Mouse (Mus musculus): ENCODE measurements around the gene Npas3. TPM values are rescaled to one million over a fixed set of nuclear protein-coding genes. Genes with fewer than 3 reads are reported as not detected.

Npas3 gene
- polyA plus RNA-seq, 1 experiment, result 0.04 TPM

- Histone ChIP-seq H3K36me3 (ENCODE audit: control insufficient read depth, insufficient read depth, low read length) (no peaks in the 10 kb centered on the region), H3K27me3 (ENCODE audit: control insufficient read depth, insufficient read depth, low read length) (peaks cover 6% of the 10 kb centered on the region; the same call in 1 of the 2 replicates), H3K27ac (ENCODE audit: control insufficient read depth, insufficient read depth, low read length) (no peak overlapping the region), H3K4me3 (ENCODE audit: control insufficient read depth, insufficient read depth, low read length) (no peak overlapping the region), H3K4me1 (replicated peaks; ENCODE audit: control insufficient read depth, insufficient read depth, low read length) (no peaks in the 10 kb centered on the region)
- 6% methylated on average over 28 of the region's 28 CpGs for WGBS
- TF ChIP-seq POLR2A (IDR thresholded peaks at IDR 0.05; ENCODE audit: control insufficient read depth, extremely low read depth, insufficient read depth, low read length, poor library complexity) (no peak), CTCF (IDR thresholded peaks at IDR 0.05; ENCODE audit: borderline replicate concordance, control insufficient read depth, extremely low read depth, insufficient read depth, low read length, poor library complexity) (no peak)
- DNase-seq, result no peak
These were observed 1.6 kb upstream of the Npas3 start for GRCm38 (mm10) chr12:53246581-53247490.

- H3K27me3 ChIP-seq (ENCODE audit: control insufficient read depth, insufficient read depth, low read length), result peaks cover 6% of the 10 kb centered on the region; the same call in 1 of the 2 replicates
- no peak overlapping the region for H3K4me3 ChIP-seq (ENCODE audit: control insufficient read depth, insufficient read depth, low read length)
- H3K4me1 ChIP-seq (replicated peaks; ENCODE audit: control insufficient read depth, insufficient read depth, low read length), result no peaks in the 10 kb centered on the region
- TF ChIP-seq CTCF (IDR thresholded peaks at IDR 0.05; ENCODE audit: borderline replicate concordance, control insufficient read depth, extremely low read depth, insufficient read depth, low read length, poor library complexity) (no peak), POLR2A (IDR thresholded peaks at IDR 0.05; ENCODE audit: control insufficient read depth, extremely low read depth, insufficient read depth, low read length, poor library complexity) (no peak)
- no peak for DNase-seq
- H3K27ac ChIP-seq (ENCODE audit: control insufficient read depth, insufficient read depth, low read length), result no peak overlapping the region
- WGBS, result 6% methylated on average over 25 of the region's 25 CpGs
- no peaks in the 10 kb centered on the region for H3K36me3 ChIP-seq (ENCODE audit: control insufficient read depth, insufficient read depth, low read length)
These were observed 914 bp upstream of the Npas3 start for GRCm38 (mm10) chr12:53247491-53248035.

GRCm38 (mm10) chr12:53248796-53249195 lies 319 bp downstream of the Npas3 start:
- no peaks in the 10 kb centered on the region for H3K36me3 ChIP-seq (ENCODE audit: control insufficient read depth, insufficient read depth, low read length)
- H3K4me1 ChIP-seq (replicated peaks; ENCODE audit: control insufficient read depth, insufficient read depth, low read length), result no peaks in the 10 kb centered on the region; the same call in 1 of the 2 replicates
- H3K27ac ChIP-seq (ENCODE audit: control insufficient read depth, insufficient read depth, low read length), result no peak overlapping the region
- peaks cover 6% of the 10 kb centered on the region; the same call in 1 of the 2 replicates for H3K27me3 ChIP-seq (ENCODE audit: control insufficient read depth, insufficient read depth, low read length)
- no peak overlapping the region for H3K4me3 ChIP-seq (ENCODE audit: control insufficient read depth, insufficient read depth, low read length)
- TF ChIP-seq CTCF (IDR thresholded peaks at IDR 0.05; ENCODE audit: borderline replicate concordance, control insufficient read depth, extremely low read depth, insufficient read depth, low read length, poor library complexity) (no peak), POLR2A (IDR thresholded peaks at IDR 0.05; ENCODE audit: control insufficient read depth, extremely low read depth, insufficient read depth, low read length, poor library complexity) (no peak)
- WGBS, result 5% methylated on average over 15 of the region's 15 CpGs
- DNase-seq, result no peak

GRCm38 (mm10) chr12:53251701-53252181 lies 3.3 kb downstream of the Npas3 start:
- H3K27ac ChIP-seq (ENCODE audit: control insufficient read depth, insufficient read depth, low read length), result no peak overlapping the region
- WGBS, result 8% methylated on average over 11 of the region's 11 CpGs
- TF ChIP-seq CTCF (IDR thresholded peaks at IDR 0.05; ENCODE audit: borderline replicate concordance, control insufficient read depth, extremely low read depth, insufficient read depth, low read length, poor library complexity) (no peak), POLR2A (IDR thresholded peaks at IDR 0.05; ENCODE audit: control insufficient read depth, extremely low read depth, insufficient read depth, low read length, poor library complexity) (no peak)
- H3K36me3 ChIP-seq (ENCODE audit: control insufficient read depth, insufficient read depth, low read length), result no peaks in the 10 kb centered on the region
- no peaks in the 10 kb centered on the region; the same call in 1 of the 2 replicates for H3K4me1 ChIP-seq (replicated peaks; ENCODE audit: control insufficient read depth, insufficient read depth, low read length)
- peaks cover 5% of the 10 kb centered on the region; the same call in 1 of the 2 replicates for H3K27me3 ChIP-seq (ENCODE audit: control insufficient read depth, insufficient read depth, low read length)
- DNase-seq, result no peak
- H3K4me3 ChIP-seq (ENCODE audit: control insufficient read depth, insufficient read depth, low read length), result no peak overlapping the region

DNA sequence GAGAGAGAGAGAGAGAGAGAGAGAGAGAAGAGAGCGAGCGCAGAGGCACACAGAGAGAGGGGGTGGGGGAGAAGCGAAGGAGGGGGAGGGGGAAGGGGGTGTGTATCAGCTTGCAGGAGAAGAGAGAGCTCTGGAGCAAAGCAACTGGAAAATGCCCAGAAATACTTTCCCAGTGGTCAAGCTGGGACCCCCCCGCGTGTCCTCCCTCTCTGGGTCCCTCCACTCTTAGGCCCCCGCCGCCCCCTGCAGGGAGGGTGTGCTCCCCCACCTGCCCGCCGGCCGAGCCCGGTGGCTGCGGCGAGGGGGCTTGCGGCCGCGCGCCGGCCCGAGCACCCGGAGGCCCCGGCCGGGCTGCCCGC lies 3.7 kb downstream of the Npas3 start:
- H3K4me1 ChIP-seq (replicated peaks; ENCODE audit: control insufficient read depth, insufficient read depth, low read length), result no peaks in the 10 kb centered on the region; the same call in 1 of the 2 replicates
- 5% methylated on average over 20 of the region's 23 CpGs for WGBS
- no peaks in the 10 kb centered on the region for H3K36me3 ChIP-seq (ENCODE audit: control insufficient read depth, insufficient read depth, low read length)
- TF ChIP-seq CTCF (IDR thresholded peaks at IDR 0.05; ENCODE audit: borderline replicate concordance, control insufficient read depth, extremely low read depth, insufficient read depth, low read length, poor library complexity) (no peak), POLR2A (IDR thresholded peaks at IDR 0.05; ENCODE audit: control insufficient read depth, extremely low read depth, insufficient read depth, low read length, poor library complexity) (no peak)
- no peak overlapping the region for H3K4me3 ChIP-seq (ENCODE audit: control insufficient read depth, insufficient read depth, low read length)
- no peak overlapping the region for H3K27ac ChIP-seq (ENCODE audit: control insufficient read depth, insufficient read depth, low read length)
- no peak for DNase-seq
- H3K27me3 ChIP-seq (ENCODE audit: control insufficient read depth, insufficient read depth, low read length), result peaks cover 3% of the 10 kb centered on the region; the same call in 1 of the 2 replicates

- Histone ChIP-seq H3K27ac (ENCODE audit: control insufficient read depth, insufficient read depth, low read length) (no peak overlapping the region), H3K4me3 (ENCODE audit: control insufficient read depth, insufficient read depth, low read length) (no peak overlapping the region), H3K27me3 (ENCODE audit: control insufficient read depth, insufficient read depth, low read length) (peaks cover 3% of the 10 kb centered on the region; the same call in 1 of the 2 replicates), H3K36me3 (ENCODE audit: control insufficient read depth, insufficient read depth, low read length) (no peaks in the 10 kb centered on the region), H3K4me1 (replicated peaks; ENCODE audit: control insufficient read depth, insufficient read depth, low read length) (no peaks in the 10 kb centered on the region; the same call in 1 of the 2 replicates)
- TF ChIP-seq CTCF (IDR thresholded peaks at IDR 0.05; ENCODE audit: borderline replicate concordance, control insufficient read depth, extremely low read depth, insufficient read depth, low read length, poor library complexity) (no peak), POLR2A (IDR thresholded peaks at IDR 0.05; ENCODE audit: control insufficient read depth, extremely low read depth, insufficient read depth, low read length, poor library complexity) (no peak)
- WGBS, result 3% methylated on average over 108 of the region's 115 CpGs
- no peak for DNase-seq
These were observed 4.3 kb downstream of the Npas3 start for GRCm38 (mm10) chr12:53252572-53253422.
